Mouse (Mus musculus) limb, embryonic 12.5 days (tissue): Measurements from ENCODE around the gene Mef2c. TPM values are rescaled to one million over a fixed set of nuclear protein-coding genes. Genes with fewer than 3 reads are reported as not detected.

ENCODE experiments used
- ATAC-seq: fragments of 200-750 bp; cut with Nextera tagmentation; 2 replicates; pipeline ENCODE4 v1.8.0; 2017; ENCODE audit warnings: low read depth, moderate TSS enrichment; ENCODE audit not compliant: insufficient number of reproducible peaks, insufficient read depth, low FRiP score, low TSS enrichment
- H3K27ac ChIP-seq: fragments of 300-500 bp; sonication (generic); 2 replicates; pipeline ENCODE4 v1.5.1; 2016; ENCODE audit warnings: mild to moderate bottlenecking, moderate library complexity
- H3K27me3 ChIP-seq: fragments of 300-500 bp; sonication (generic); 2 replicates; pipeline ENCODE4 v1.6.1; 2016; ENCODE audit warnings: mild to moderate bottlenecking, moderate library complexity
- H3K36me3 ChIP-seq: fragments of 300-500 bp; sonication (generic); 2 replicates; pipeline ENCODE4 v1.6.1; 2016; ENCODE audit warnings: mild to moderate bottlenecking, moderate library complexity
- H3K4me1 ChIP-seq: fragments of 300-500 bp; sonication (generic); replicated peaks from 2 replicates; pipeline ENCODE4 v1.6.1; 2016
- H3K4me2 ChIP-seq: fragments of 300-500 bp; sonication (generic); 2 replicates; pipeline ENCODE4 v1.6.1; 2016; ENCODE audit warnings: mild to moderate bottlenecking, moderate library complexity
- H3K4me3 ChIP-seq: fragments of 300-500 bp; sonication (generic); replicated peaks from 2 replicates; pipeline ENCODE4 v1.5.1; 2016; ENCODE audit warnings: mild to moderate bottlenecking
- H3K9ac ChIP-seq: fragments of 300-500 bp; sonication (generic); replicated peaks from 2 replicates; pipeline ENCODE4 v1.6.1; 2016; ENCODE audit warnings: mild to moderate bottlenecking, moderate library complexity
- H3K9me3 ChIP-seq: fragments of 300-500 bp; sonication (generic); 2 replicates; pipeline ENCODE4 v1.6.1; 2016; ENCODE audit warnings: mild to moderate bottlenecking, moderate library complexity
- WGBS: fragments of 180-500 bp; shearing (Covaris S2); methylation state at CpG from one replicate; pipeline ENCODE4 v1.1.7; 2016; 5-methylcytosine and 5-hydroxymethylcytosine counted together
- polyA plus RNA-seq: library from polyadenylated mRNA; unstranded; fragments of >200 nt; fragmentation: Nextera tagmentation; extraction: Ambion mirVana; gene quantifications from 2 replicates; pipeline ENCODE4 v1.2.1, GENCODE M21; 2016

The Mef2c gene
- polyA plus RNA-seq, 1 experiment from 2014 or later, result 62.4 TPM

GRCm38 (mm10) chr13:83484721-83485369, 19.0 kb upstream of the Mef2c start:
- H3K4me2 ChIP-seq, result no peak overlapping the region
- no peak overlapping the region for H3K27ac ChIP-seq
- no peaks in the 10 kb centered on the region for H3K9me3 ChIP-seq
- no peak overlapping the region for H3K4me3 ChIP-seq
- 82% methylated on average over 7 of the region's 7 CpGs for WGBS
- H3K9ac ChIP-seq, result no peak overlapping the region
- H3K4me1 ChIP-seq, result no peaks in the 10 kb centered on the region
- H3K36me3 ChIP-seq, result no peaks in the 10 kb centered on the region
- no peak for ATAC-seq
- H3K27me3 ChIP-seq, result no peaks in the 10 kb centered on the region

- WGBS, result 42% methylated on average over 3 of the region's 3 CpGs
- no peak overlapping the region for H3K4me2 ChIP-seq
Observed at GRCm38 (mm10) chr13:83492051-83492450, 11.8 kb upstream of the Mef2c start.

GRCm38 (mm10) chr13:83497708-83498107, 6.1 kb upstream of the Mef2c start:
- no peak for ATAC-seq

More at GRCm38 (mm10) chr13:83492051-83492450, 11.8 kb upstream of the Mef2c start:
- Histone ChIP-seq H3K27ac (no peak overlapping the region), H3K9me3 (no peaks in the 10 kb centered on the region), H3K4me1 (no peaks in the 10 kb centered on the region), H3K9ac (no peak overlapping the region), H3K36me3 (no peaks in the 10 kb centered on the region), H3K27me3 (no peaks in the 10 kb centered on the region), H3K4me3 (no peak overlapping the region)
- ATAC-seq, result no peak

GRCm38 (mm10) chr13:83499526-83499925, 4.3 kb upstream of the Mef2c start:
- Histone ChIP-seq H3K27me3 (no peaks in the 10 kb centered on the region), H3K4me2 (no peak overlapping the region), H3K4me3 (no peak overlapping the region), H3K9me3 (no peaks in the 10 kb centered on the region), H3K4me1 (no peaks in the 10 kb centered on the region), H3K27ac (no peak overlapping the region), H3K9ac (no peak overlapping the region), H3K36me3 (no peaks in the 10 kb centered on the region)
- WGBS, result 85% methylated on average over 4 of the region's 4 CpGs
- ATAC-seq, result no peak

More at GRCm38 (mm10) chr13:83497708-83498107, 6.1 kb upstream of the Mef2c start:
- no peak overlapping the region for H3K4me2 ChIP-seq
- no peak overlapping the region for H3K27ac ChIP-seq
- H3K9me3 ChIP-seq, result no peaks in the 10 kb centered on the region
- H3K4me1 ChIP-seq, result no peaks in the 10 kb centered on the region
- no peak overlapping the region for H3K9ac ChIP-seq
- H3K36me3 ChIP-seq, result no peaks in the 10 kb centered on the region
- whole genome bisulfite sequencing, result 93% methylated on average over 3 of the region's 3 CpGs
- no peaks in the 10 kb centered on the region for H3K27me3 ChIP-seq
- no peak overlapping the region for H3K4me3 ChIP-seq

GRCm38 (mm10) chr13:83507687-83508086, 3.9 kb downstream of the Mef2c start:
- no peaks in the 10 kb centered on the region for H3K9me3 ChIP-seq
- no peak overlapping the region for H3K27ac ChIP-seq
- H3K4me2 ChIP-seq, result no peak overlapping the region
- H3K4me1 ChIP-seq, result no peaks in the 10 kb centered on the region
- H3K27me3 ChIP-seq, result no peaks in the 10 kb centered on the region
- no peaks in the 10 kb centered on the region for H3K36me3 ChIP-seq
- no peak overlapping the region for H3K9ac ChIP-seq
- ATAC-seq, result no peak
- WGBS, result 90% methylated on average over 1 of the region's 1 CpGs
- no peak overlapping the region for H3K4me3 ChIP-seq

- Histone ChIP-seq H3K27me3 (no peaks in the 10 kb centered on the region), H3K27ac (no peak overlapping the region), H3K4me2 (no peak overlapping the region), H3K9me3 (no peaks in the 10 kb centered on the region), H3K4me3 (no peak overlapping the region), H3K4me1 (no peaks in the 10 kb centered on the region), H3K9ac (no peak overlapping the region), H3K36me3 (no peaks in the 10 kb centered on the region)
- no peak for ATAC-seq
- 39% methylated on average over 4 of the region's 4 CpGs for WGBS
Observed at GRCm38 (mm10) chr13:83515013-83515547, 11.2 kb downstream of the Mef2c start.

- 1% methylated on average over 27 of the region's 27 CpGs for WGBS
- ATAC-seq, result peak; percentile 81
- peak overlapping the region; percentile 69 for H3K27ac ChIP-seq
- no peaks in the 10 kb centered on the region for H3K4me1 ChIP-seq
- H3K4me2 ChIP-seq, result peak overlapping the region; percentile 71
- H3K9me3 ChIP-seq, result no peaks in the 10 kb centered on the region
- peak overlapping the region; percentile 48 for H3K4me3 ChIP-seq
- H3K9ac ChIP-seq, result peak overlapping the region; percentile 67
- no peaks in the 10 kb centered on the region for H3K27me3 ChIP-seq
- no peaks in the 10 kb centered on the region for H3K36me3 ChIP-seq
Observed at GRCm38 (mm10) chr13:83517660-83518609, 14.1 kb downstream of the Mef2c start.

GRCm38 (mm10) chr13:83520807-83521206, 17.0 kb downstream of the Mef2c start:
- WGBS, result 69% methylated on average over 4 of the region's 4 CpGs
- no peak overlapping the region for H3K4me2 ChIP-seq
- ATAC-seq, result no peak

GRCm38 (mm10) chr13:83523232-83523969, 19.6 kb downstream of the Mef2c start:
- no peaks in the 10 kb centered on the region for H3K4me1 ChIP-seq
- no peaks in the 10 kb centered on the region for H3K36me3 ChIP-seq
- H3K9me3 ChIP-seq, result no peaks in the 10 kb centered on the region
- H3K4me2 ChIP-seq, result peak overlapping the region; percentile 83
- peak overlapping the region; percentile 61 for H3K9ac ChIP-seq
- 2% methylated on average over 35 of the region's 35 CpGs for WGBS
- no peak overlapping the region for H3K27ac ChIP-seq
- ATAC-seq, result peak; percentile 38; the same call in 1 of the 2 replicates
- peak overlapping the region; percentile 60 for H3K4me3 ChIP-seq
- no peaks in the 10 kb centered on the region for H3K27me3 ChIP-seq

More at GRCm38 (mm10) chr13:83520807-83521206, 17.0 kb downstream of the Mef2c start:
- Histone ChIP-seq H3K9me3 (no peaks in the 10 kb centered on the region), H3K4me1 (no peaks in the 10 kb centered on the region), H3K36me3 (no peaks in the 10 kb centered on the region), H3K27ac (no peak overlapping the region), H3K4me3 (no peak overlapping the region), H3K9ac (no peak overlapping the region), H3K27me3 (no peaks in the 10 kb centered on the region)

GRCm38 (mm10) chr13:83524159-83524901, 20.5 kb downstream of the Mef2c start:
- under 1% methylated on average over 42 of the region's 43 CpGs for WGBS

More at GRCm38 (mm10) chr13:83524159-83524901, 20.5 kb downstream of the Mef2c start:
- peak; percentile 83 for ATAC-seq
- Histone ChIP-seq H3K4me1 (no peaks in the 10 kb centered on the region), H3K27me3 (no peaks in the 10 kb centered on the region), H3K36me3 (no peaks in the 10 kb centered on the region), H3K9ac (peak overlapping the region; percentile 61), H3K9me3 (no peaks in the 10 kb centered on the region), H3K4me3 (peak overlapping the region; percentile 60), H3K27ac (peak overlapping the region; percentile 69), H3K4me2 (peak overlapping the region; percentile 83)
